Mouse (Mus musculus) adrenal gland, postnatal 10 days (tissue): ENCODE measurements around the gene Cic. TPM values are rescaled to one million over a fixed set of nuclear protein-coding genes. Genes with fewer than 3 reads are reported as not detected.

ENCODE experiments used
- DNase-seq: peaks from one replicate; pipeline ENCODE4 v3.0.0; 2021; ENCODE audit warnings: mixed read lengths
- long read RNA-seq, 2 experiments: library from polyadenylated mRNA; stranded (forward); transcript quantifications; one replicate each; pipeline ENCODE4 v2.0.0; 2021
- total RNA-seq, 2 experiments: library from RNA; stranded (reverse); gene quantifications; 2 replicates each; pipeline ENCODE4 v1.2.3; 2021

The Cic gene
- 100 to 1,000 TPM in 1 of 2 experiments, 10 to 100 TPM in 1; 92.7 to 116 TPM for total RNA-seq
- long read RNA-seq, experiment 1, partial matches to known transcripts = 2 of 16 reads
- long read RNA-seq, experiment 1, other reads (novel, unspliced or antisense) = 14 of 16 reads
- long read RNA-seq, experiment 2, partial matches to known transcripts = 5 of 14 reads
- long read RNA-seq, experiment 2, other reads (novel, unspliced or antisense) = 9 of 14 reads

GRCm38 (mm10) chr7:25267301-25267750 is at the start of gene Cic:
TSS of gene Cic (plus strand) at chr7:25267704.
- peak; percentile 98 for DNase-seq

- DNase-seq = peak; percentile 59
Measured at GRCm38 (mm10) chr7:25218705-25219415, 48.6 kb upstream of the Cic start.

DNA sequence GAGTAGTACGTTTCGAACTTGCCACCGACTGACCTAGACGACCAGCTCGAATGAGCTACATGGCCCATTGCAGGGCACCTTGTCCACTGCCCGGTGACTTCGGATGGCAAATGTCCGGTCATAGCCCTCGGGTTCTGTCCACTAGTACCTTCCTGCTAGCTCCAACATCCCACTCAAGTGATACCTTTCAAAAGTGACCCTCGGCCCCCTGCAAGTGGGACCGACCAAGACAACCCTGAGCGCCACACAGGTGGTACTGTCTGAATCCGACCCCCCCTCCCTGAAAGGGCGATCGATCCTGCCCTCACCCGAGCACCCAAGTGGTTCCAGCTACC is 48.1 kb upstream of the Cic start:
- no peak for DNase-seq

DNA sequence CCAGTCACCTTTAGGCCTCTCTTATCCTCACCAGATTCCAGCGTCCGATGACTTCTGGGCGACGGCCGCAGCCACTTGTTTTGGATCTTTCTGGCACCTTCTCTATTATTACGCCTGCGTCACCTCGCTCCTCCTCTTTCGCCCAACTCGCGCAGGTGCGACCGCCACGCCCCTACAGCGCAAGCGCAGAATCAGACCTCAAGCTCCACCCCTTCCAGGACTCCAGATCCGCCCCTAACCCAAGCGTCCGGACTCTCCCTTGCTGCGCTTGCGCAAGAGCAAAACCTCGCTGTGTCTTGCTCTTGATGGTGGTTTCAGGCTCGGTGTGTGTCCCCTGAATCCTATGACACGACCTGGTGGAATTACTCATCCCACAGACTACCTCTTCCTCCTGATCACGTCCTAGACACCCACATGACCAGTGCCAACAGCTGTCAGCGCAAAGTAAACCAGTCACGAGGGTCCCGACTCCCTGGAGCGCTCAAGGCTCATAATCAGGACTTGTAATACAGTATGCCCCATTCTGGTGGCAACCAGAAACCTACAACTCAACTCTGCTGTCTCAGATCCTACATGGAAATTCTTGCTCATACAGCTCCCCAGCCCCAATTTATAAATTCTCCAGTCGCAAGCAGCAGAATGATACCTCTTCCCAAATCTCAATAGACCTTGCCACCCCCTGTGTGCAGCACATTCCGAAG is 47.6 kb upstream of the Cic start:
- peak; percentile 96 for DNase-seq

GRCm38 (mm10) chr7:25220457-25221101 is 46.9 kb upstream of the Cic start, which contains the start of gene Dedd2:
TSS of gene Dedd2 (minus strand) at chr7:25220615.
- peak; percentile 55 for DNase-seq

DNA sequence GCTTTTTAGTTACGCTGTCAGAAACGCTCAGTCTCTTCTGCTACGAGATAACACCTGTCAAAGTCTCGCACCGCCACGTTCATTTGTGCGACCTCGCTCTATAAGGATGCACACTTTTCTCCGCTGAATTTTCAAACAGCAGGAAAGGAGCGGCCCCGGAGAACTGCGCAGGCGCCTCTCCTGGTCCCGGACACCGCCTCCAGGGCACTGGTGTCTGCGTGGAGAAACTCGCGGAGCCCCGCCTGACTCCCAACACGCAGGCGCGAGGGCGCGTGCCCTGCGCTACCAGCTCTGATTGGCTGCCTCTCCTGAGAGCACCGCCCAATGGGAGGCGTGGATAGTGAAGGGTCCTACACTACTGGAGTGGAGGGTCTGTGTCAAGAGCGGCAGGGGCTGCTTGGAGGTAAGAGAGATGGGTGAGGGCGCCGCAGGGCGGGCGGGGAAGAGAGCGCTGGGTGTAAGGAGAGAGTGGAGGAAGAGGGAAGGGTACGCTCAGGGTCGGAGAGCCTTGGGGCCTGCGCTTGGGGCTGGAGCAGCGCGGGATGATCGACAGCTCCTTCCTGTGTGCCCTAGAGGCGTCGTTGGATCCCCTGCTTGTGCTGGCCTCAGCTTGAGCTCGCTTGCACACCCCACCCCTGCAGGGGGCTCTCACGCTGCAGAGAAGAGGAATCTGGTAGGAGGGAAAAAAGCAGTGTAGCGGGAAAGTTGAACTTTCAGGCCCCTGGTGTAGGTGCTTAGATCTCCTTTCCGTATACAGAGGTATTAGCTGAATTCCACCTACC is 46.2 kb upstream of the Cic start, which contains the start of gene Zfp526:
Gene Zfp526 (plus strand): TSS at position 324 of the 782 bp plus-strand sequence.
- DNase-seq = peak; percentile 98

- no peak for DNase-seq
Measured at GRCm38 (mm10) chr7:25222275-25222967, 45.1 kb upstream of the Cic start.

- DNase-seq = no peak
Measured at GRCm38 (mm10) chr7:25227523-25228300, 39.8 kb upstream of the Cic start.

- no peak for DNase-seq
Measured at GRCm38 (mm10) chr7:25230690-25231285, 36.7 kb upstream of the Cic start.

DNA sequence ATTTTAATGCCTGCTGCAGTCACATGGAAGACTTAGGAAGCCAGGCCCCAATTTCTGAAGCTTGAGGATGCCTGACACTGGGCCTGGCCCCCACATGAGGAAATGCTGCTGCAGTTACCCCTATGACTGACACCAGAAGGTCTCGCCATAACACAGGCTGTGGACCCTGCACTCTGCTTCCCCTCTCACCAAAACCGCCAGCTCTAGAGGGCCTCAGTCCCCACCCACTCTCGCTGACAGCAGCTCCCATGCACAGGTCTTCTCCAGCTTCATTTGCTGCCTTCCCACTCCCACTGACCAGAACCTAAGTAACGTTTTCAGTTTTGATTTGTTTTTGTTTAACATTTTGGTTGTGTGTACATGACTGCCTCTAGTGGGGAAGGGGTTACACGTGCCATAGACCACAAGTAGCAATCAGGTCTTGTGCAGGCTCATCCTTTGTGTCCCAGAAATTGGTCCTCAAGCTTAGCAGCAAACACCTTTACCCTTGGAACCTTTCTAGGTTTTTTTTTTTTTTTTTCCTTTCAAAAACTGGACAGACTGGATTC is 35.3 kb upstream of the Cic start:
- DNase-seq = no peak

- no peak for DNase-seq
Measured at GRCm38 (mm10) chr7:25233061-25233460, 34.4 kb upstream of the Cic start.

GRCm38 (mm10) chr7:25235526-25235925 is 32.0 kb upstream of the Cic start:
- DNase-seq = no peak

GRCm38 (mm10) chr7:25237249-25238014 is 30.1 kb upstream of the Cic start, which contains the start of gene Gsk3a:
TSS of gene Gsk3a (minus strand) at chr7:25237851.
- DNase-seq = peak; percentile 98

DNA sequence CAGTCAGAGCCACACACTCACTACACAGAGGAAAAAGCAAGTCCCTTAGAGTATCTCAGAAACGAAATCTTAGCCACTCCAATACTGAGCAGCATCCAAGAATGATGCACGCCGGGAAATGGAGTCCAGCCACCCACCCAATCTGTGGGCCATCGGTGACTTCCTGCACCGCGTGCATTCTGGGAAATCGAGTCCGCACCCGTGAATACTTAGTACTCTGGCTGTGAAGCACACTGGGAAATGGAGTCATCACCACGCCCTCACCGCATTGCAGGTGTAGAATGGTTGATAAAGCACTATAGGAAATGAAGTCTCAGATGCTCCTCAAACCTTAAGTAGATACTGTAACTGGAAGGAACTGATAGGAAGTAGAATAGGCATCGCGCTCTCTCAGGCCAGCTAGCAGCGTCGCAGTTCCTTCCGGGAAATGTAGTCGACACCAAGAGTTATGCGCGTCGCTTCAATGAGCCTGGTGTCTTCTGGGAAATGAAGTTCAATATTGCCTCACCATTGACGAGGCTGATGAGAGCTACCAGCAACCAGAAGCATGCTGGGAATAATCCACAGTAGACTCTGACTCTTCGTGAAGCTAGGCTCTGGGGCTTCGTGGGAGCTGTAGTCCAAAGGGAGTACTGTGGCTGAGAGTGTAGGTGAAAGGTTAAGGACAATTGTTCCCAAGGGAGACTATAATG is 29.3 kb upstream of the Cic start:
- DNase-seq = peak; percentile 90

DNA sequence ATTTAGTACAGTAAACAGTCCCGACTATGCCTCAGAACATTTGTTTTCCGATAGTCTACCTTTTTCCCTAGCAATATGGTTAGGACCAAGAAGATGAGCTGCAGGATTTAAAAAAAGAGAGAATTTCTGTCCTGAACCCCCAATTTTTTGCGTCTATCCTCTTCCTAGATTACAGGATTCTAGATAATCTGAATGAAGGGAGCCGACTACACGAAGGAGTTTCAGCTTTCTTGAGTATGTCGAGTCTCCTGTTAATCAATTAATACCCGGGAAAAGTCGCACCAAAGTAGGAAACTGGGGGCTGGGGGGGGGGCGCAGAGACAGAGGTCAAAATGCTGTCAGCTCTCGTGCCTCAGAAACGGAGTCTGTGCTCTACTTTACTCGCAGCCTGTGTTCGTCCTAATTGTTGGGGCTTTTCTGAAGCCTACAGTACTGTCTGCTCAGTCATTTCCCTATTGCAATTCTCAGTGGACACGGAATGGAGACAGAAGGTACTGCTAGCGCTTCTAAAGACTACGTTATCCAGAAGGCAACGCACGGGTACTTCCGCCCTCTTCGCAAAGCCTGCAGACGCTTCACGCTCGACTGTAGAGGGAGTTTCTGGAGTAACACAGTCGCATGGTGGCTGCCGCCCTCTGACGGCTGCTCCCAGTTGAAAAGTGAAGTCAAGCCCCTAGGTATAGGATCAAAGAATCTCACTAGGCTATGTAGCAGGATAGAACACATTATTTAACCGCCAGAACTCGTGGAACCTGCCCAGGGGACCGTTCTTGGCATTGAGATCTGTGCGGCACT is 28.5 kb upstream of the Cic start:
- peak; percentile 85 for DNase-seq

DNA sequence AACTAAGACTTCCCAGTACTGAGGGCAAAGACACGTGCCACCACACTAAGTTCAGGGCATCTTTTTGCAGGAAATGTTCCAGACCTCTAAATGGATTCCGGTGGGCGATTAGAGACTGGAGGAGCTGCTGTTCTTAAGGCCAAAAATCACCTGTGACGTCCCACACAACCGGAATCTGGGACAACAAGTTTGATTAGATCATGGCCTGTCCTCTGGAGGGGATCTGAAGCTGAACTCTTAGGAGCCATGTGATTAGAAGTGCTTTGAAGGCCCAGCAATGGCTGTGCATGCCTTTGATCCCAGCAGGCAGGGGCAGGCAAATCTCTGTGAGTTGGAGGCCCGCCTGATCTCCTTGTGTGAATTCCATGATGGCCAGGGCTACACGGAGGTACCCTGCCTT is 26.9 kb upstream of the Cic start:
- no peak for DNase-seq

DNA sequence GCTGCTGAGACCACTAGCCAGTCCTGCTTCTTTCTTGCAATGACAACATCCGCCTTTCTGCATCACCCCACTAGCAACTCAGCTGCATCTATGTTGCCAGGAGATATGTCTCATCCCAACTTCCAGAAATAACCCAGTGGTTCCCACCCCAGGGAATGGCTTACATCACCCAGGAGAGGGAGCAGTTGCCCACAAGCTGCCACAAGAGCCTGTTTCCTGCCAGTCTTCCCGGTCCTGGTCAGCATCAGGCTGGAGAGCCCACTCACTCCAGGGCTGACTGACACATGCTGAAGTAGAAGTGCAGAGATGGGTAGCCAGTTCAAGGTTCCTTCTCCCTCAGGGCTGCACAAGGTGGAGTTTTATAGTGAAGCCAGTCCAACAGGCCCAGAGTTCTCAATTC is 26.4 kb upstream of the Cic start:
- peak; percentile 76 for DNase-seq
